Mouse (Mus musculus): Measurements from ENCODE around the gene Chst15.

The Chst15 gene

DNA sequence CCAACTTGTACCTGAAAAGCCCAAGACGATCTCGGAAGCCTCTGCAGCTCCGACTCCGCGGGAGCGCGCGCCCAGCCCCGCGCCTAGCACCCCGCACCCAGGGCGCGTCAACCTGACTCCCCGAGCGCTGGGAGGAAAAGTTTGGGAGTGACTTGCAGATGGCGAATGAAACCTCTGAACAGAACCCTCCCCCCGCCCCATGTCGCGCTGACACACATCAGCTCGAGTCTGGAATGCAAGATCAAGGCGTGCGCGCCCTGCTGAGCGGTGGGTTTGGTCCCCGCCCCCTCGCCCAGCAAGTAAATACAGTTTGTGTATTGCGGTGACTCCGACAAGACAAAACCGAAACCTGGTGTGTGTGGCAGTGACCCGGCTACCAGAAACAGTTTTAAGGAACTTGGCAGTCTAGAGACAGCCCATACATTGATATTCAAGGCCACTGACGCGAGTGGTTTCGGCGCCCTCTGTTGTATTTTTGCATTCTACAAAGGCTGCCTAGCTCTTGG lies at the start of gene Chst15:
Chst15 (minus strand) TSS at position 193 of the 506 bp plus-strand sequence.
- DNase-seq = peak; percentile 88

DNA sequence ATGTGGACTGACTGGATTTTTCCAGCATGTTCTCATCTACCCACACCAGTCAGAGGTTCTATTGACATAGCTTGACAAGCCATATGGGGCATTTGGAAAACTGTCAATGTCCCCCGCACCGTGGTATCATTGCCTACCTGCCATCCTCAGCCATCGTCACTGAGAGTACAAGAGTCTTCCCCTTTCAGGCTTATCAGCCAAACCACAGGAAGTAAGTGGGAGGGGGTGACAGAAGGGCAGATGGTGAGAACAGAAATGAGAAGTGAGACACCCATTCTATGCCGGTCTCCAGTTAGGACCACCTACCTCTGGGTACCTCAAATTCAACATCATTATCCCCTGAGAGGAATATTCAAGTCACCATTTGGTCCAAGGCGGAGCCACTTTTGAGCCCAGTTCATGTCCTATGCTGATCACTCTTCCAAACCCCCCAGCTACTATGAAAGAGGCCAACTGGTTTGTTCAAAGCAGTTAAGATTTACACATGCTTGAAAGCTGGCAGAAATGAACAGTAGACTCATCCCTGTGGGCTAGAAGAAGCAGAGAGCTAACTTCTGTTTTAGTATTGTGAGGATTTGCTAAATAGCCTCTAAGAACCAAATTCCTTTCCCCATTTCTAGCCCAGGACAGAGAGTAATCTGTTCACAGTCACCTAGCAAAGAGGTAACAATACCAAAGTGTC lies 48.8 kb upstream of the Chst15 start:
- no peak for DNase-seq

DNA sequence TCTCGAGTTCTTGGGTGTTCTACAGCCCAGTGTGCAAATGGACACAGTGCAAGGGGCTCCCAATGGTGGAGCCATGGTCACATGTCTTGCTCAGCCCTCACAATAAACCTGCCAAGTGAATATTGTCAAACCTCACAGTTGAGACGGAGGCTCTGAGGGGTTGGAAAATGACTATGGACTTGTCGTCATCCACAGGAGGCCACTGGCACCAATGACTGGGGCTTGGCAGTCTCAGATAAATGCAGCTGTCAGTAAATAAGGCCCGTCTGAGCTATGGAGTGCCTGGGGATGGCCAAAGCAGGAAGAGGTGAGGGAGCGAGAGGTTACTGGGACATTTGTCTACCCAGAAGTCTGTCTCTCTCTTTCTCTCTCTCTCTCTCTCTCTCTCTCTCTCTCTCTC lies 48.1 kb upstream of the Chst15 start:
- DNase-seq = no peak

DNA sequence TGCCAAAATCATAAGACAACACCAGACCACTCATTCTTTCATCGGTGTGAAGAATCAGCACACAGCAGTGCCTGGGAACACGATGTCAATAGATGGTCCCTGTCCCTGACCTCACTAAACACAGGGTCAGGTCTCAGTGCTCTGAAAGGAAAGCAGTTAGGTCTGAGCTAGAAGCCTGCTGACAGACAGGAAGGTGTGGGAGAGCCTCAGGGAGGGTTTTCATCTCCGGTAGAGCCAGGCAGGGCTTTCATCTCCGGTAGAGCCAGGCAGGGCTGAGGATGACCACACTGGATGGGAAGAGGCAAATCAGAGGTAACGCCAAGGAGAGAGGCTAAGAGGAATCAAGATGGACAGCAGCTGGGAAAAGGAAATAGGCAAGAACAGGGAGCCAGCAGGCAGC lies 47.5 kb upstream of the Chst15 start:
- no peak for DNase-seq

DNA sequence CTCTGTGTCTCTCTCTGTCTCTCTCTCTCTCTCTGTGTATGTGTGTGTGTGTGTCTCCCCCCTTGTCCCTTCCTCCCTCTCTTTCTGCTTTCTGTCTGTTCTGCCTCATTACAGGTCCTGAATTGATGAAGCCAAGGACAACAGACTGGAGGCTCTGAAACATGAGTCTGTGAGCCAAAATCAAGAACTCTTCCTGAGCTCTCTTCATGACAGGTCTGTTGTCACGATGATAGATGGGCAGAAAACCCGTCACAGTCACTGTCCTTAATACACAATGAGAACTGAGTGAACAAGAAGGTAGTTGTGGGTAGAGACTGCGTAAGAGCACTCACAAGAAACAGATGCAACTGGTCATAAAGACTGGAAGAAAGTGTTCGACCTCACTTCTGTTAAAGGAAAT lies 43.3 kb upstream of the Chst15 start:
- DNase-seq = no peak

DNA sequence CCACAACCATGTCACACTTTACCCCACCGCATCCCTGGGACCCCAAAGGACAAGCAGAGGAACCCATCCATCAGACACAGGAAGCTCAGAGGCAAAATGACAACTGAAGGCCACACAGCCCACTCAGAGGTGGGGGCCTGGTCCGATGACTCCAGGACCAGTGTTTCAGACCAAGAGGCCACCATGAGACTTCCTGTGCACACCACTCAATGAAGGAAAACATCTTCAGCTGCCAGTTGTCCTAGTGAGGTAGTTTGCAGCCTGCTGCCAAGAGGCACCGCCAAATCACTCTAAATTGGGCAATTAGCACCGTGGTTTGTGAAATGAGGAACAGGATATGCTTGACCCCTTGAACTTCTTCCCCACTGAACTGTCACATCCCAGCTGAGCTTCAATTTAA lies 41.7 kb upstream of the Chst15 start:
- DNase-seq = peak; percentile 58

DNA sequence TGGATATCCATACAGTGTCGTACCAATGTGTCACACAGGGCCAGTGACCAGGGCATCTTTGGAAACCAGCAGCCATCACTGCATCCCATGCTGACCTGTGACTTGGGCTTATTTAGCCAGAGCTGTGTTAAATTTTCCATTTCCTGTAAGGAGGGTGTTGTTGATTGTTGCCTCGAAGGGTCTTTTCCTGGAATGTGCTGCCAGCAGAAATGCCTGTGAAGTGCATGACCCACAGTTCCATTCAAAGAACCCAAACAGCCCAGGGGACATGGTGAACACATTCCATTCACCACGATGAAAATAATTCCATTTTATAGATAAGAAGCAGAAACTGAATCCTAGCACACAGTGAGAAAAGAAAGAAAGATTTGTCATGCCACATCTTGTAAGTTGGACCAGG lies 41.2 kb upstream of the Chst15 start:
- DNase-seq = peak; percentile 57

DNA sequence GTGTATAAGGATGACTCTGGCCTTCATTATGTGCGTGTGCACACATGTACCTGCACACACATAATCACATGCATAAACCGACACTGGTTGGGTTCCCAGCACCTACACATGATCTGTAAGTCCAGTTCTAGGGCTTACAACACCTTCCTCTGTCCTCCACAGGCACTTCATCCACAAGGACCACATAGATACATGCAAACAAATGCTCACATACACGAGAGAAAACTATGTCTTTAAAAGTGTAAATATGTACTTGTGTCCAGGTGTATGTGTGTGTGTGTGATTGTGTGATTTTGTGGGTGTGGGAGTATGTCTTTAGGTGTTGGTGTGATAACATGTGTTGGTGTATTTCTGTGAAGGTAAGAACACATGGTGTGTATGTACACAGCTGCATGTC lies 40.8 kb upstream of the Chst15 start:
- DNase-seq = no peak

DNA sequence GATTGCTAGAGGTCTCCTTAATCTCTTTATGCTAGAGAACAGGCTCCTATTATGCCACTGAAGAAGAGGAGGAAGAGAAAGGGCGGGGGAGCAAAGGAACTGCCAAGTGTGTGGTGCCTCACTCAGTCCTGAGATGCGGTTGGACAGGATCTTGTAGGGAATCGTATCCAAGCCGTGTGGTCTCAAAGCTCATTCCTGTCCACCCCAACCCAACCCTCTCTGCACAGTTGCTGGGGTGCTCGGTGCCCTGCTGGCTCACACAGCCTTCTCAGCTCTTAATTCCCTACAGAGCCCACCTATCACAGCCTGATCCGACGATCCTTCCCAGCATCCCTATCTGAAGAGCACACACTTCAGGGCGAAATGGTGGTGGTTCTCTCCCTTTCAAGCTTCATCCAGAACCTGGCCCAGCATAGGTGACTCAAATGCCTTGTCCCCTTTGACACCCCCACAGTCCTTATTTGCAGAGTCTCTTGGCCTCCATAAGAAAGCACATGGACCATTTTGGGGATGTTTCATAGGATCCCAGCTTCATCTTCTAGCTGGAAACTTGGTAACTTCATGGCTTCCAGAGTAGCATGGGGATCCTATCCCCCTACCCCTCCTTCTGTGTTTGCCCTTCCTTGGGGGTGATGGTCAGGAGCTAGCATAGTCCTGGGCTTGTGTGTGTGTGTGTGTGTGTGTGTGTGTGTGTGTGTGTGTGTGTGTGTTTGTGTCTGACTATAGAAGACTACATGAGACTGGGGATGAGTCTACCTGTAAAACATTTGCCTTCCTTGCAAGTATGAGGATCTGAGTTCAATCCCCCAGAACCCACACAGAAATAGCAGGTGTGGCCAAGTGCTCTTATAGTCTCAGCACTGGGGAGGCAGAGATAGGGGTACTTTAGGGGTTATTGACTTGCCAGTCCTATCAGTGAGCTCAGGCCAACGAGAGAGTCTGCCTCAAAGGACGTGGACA lies 40.1 kb upstream of the Chst15 start:
- DNase-seq = no peak

DNA sequence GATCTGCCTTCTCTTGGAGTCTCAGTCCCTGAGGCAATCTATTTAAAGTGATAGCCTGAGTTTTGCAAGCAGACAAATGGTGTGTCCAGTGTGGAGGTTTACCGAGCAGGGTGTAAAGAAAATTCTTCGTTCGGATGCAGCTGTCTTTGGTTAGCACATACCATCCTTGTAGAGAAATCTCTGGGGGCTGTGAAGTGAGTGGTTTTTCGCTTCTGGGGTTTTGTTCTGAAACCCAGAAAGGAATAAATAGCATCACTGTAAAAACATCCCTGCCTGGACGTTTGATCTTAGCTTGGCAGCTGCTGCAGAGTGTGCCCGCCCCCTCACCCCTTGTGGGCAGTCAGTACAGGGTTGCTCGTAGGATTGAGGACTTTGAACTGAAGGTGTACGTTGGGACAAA lies 39.2 kb upstream of the Chst15 start:
- no peak for DNase-seq

DNA sequence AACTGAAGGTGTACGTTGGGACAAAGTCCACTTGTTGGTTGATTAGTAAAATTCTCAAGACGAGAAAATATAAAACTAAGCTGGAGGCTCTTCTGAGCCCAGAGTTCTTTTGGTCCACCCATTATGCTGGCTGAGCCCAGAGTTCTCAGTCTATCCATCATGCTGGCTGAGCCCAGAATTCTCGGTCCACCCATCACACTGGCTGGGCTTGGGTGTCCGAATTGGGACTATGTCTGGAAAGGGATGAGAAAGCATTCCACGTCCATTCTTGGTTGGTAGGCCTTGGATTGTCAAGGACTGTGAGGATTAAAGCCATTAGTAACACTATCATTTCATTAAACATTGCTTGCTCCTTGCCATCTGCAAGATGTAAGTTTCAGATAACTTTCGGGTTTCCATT lies 38.7 kb upstream of the Chst15 start:
- DNase-seq = no peak

DNA sequence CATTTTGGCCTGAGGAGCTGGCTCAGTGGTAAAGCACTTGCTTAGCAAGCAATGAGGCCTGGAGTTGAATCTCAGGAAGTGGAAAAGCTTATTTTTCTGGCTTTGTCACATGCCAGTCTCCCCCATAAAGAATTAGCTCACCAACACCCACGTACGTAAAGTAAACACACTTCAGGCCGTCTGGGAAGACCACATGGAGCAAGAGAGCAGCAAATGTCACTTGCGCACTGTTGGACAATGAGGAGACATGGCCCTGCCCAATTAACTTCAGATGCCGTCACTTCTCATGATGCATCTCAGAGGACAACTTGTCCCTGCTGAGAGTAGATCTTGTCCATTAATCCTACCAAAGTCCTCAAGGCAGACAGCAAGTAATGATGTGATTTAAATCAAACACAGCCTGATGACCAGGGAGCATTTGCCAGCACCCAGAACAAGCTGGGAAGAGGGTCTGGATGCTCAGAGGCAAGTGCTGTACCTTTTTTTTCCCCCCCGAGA lies 32.1 kb upstream of the Chst15 start:
- no peak for DNase-seq

DNA sequence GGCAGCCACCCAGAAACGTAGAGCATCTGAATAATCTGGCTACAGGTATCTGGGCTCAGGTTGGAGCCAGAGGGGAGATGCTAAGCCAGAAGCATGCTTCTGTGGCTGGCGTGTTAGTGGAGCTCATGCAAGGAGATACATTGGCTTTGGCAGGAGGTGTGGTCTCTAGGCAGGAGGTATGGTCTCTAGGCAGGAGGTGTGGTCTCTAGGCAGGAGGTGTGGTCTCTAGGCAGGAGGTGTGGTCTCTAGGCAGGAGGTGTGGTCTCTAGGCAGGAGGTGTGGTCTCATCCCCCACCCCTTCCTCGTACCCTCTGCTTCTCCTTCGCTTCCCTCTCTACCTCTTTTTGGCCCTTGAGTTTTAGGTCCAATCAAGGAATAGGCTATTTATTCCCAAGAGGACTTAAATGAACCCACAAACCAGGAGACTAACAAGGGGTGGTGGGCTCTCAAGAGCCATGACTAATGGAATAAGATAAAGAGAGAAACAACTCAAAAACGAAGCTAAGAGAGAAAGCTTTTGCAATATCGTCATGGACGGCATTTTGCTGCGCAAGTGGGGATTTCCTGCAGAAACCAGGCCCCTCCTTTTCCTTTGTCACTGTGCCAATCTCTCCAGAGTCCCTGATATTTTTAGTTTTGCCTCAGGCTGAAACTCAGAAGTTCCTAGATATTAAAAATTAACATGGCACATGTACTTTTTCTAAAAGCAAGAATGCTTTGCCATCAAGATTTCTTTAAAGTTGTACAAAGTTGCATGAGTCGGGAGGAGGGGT lies 30.4 kb upstream of the Chst15 start:
- peak; percentile 73 for DNase-seq

DNA sequence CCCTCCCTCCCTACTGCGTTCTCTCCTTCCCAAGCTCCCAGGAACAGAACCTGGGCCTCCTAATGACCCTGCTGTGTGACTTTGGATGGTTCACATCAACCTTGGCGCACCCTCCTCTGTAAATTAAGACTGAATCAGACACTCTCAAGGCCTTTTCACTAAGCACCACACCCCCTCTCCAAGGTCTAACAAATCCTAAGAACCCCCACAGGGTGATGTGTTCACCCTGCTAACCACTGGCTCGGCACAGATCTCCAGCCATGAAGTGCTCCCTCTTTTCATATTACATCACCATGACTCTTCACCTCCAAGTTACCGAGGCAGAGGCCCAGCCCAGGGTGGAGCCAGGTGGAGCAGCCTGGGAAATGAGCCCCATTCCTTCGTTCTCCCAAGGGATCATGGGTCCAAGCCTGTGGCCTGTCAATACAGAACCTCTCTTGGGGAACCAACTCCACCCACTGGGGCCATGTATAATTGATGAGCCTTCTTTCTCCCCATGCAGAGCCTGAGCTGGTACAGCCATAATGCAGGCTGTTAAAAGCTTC lies 28.6 kb upstream of the Chst15 start:
- no peak for DNase-seq

DNA sequence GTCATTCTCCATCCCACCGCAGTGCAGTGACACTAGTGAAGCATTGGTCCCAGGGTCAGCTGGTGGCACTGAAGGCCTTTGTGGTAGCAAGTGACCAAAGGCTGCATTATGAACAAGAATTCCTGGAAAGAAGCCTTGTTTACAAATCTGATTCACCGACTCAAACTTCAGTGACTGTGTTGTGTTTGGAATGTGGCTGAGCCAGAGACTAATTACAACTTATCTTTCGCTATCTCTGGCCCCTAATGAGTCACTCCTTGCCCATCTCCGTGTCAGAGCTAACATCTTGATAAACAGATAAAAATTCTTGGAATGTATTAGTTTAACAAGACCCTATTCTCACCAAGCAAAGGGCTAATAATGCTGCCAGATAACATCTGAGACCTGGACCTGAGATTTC lies 27.6 kb upstream of the Chst15 start:
- DNase-seq = no peak

DNA sequence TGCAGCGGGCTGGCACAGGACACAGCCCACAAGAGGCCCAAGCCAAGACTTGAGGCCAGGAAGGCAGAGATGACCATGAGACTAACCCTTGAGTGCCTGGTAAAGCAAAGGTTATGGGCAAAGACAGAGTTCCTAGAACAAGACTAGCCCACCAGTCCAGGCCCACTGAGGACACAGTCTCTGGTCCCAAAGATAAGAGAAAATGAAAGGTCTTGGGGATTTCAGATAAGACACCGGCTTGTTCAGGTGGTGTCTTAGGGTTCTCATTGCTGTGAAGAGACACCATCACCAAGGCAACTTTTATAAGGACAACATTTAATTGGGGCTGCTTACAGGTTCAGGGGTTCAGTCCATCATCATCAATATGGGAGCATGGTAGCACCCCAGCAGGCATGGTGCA lies 26.9 kb upstream of the Chst15 start:
- no peak for DNase-seq

DNA sequence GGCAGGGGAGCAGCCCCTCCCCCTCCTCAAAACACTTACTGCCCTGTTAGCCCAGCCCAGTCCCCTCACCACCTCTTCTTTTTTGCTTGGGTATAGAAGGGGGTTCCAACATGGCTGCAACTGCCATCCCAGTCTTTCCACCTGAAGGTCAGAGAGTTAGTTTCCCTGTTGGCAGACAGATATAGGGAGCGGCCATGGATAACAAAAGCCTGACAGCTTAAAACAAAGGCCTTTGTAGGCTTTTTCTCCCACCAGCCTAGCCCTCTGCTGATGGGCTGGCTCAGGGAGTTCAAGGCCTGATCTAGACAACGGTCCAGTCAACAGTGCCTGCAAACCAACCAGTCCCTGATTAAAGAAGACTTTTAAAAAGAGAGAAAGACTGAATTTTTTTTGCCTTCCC lies 26.1 kb upstream of the Chst15 start:
- DNase-seq = no peak

DNA sequence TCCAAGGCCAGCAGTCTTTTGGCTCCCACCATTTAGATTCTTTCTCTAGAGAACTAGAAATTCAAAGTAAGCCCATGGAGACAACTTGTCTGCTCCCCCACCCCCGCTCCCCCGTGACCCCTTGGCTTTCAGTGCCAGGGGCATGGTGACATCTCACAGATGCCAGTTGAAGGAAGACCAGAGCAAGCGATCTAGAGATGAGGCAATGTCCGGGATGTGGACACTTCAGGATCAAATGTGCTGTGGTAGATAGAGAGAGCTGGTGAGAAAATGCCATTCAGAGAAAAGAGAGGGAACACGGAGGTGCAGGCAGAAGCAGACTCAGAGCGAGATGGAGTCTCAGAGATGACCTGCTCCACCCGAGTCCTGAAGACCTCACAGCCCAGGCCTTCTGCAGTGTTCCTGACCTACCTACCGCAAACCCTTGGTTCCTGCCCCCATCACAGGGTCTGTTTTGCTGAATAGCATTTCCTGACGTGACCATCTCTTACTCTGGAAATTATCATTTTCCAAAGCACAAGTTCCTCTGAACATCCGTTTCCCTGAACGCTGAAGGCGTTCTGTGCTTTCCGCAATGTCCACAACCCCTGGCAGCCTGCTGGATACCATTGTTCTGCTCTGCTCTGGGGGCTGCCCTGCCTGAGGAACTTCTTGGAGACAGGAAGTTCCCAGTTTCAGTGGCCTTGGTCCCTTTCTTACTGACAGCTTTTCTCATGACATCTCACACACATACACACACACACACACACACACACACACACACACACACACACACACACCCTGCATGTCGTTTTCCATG lies 22.2 kb upstream of the Chst15 start:
- DNase-seq = peak; percentile 56

DNA sequence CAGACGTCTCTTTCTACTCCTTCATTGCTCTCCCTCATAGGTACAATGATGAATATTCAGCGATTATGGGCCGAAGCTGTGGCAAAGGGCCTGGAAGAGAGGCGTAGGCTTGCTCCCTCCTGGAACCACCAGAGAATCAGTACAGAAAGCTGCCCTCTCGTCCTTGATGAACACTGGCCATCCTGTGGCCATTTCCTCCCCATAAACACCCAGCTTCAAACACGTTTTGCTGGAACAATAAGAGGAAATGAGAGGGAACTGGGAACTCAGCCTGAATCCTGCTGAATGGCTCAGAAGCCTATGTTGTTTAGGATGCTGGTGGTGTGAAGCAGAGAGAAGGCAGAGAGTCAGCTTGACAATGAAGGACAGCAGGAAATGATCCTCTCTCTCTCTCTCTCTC lies 21.3 kb upstream of the Chst15 start:
- DNase-seq = peak; percentile 61

DNA sequence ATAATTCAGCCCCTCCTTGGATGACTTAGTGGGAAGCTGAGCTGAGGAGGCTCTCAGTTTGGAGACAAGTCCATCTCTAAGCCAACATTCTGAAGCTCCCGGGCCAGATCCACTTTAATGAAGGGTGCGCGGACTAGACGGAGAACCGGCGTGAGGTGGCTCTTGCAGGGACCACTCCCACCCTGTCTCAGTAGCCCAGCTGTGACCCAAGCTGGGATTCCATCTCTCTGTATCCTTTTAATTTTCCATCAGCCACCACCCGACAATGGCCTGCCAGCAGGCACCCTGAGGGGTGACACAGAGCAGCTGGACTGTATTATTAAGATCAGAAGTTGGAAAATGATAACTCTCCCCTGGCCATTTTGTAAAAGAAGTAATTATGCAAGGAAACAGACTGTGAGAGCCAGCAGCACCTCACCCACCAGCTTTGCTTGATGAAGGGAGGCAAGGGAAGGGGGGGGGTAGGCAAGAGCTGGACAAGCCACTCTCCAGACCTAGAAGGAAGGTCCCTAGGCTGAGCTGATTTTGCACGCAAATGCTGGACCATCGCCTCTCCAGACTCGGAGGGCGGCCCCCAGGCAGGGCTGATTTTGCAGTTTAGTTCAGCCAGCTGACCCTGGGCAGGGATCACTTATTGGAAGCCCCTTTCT lies 20.4 kb upstream of the Chst15 start:
- DNase-seq = no peak

DNA sequence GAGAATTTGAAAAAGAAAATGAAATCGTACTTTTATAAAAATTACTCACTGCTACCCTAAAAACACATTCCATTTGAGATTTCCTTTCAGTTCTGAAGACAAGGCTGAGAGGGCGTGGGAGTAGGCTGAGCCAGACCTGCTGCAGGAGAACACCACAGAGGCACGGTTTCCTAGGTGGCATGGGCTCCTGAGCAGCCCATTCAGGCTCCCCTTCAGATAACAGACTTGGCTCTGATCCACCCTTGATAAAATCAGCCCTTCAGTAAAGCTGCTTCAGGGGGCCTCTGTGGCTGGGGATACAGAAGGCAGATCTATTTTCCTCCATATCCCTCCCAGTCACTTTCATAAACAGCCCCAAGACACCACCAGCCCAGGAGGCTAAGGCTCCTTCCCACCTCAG lies 19.8 kb upstream of the Chst15 start:
- no peak for DNase-seq

Data from kidney, postnatal 14 days (tissue).